Mouse (Mus musculus) left cerebral cortex, postnatal 4 days (tissue): ENCODE measurements around the gene Jmjd6. TPM values are rescaled to one million over a fixed set of nuclear protein-coding genes. Genes with fewer than 3 reads are reported as not detected.
A peak's percentile ranks its signal among the peaks of the same experiment; 100 is the strongest.

Source experiments
- DNase-seq: peaks from one replicate; pipeline ENCODE4 v3.0.0-alpha.2; 2022
- intact Hi-C: fragments of 180-260 bp; cut with DNase I; formaldehyde crosslinking; loops from one replicate; pipeline ENCODE4 v1.15.1; 2025
- total RNA-seq, 2 experiments: library from RNA; stranded (reverse); gene quantifications; 2 replicates each; pipeline ENCODE4 v1.2.3; 2021

Gene Jmjd6
- total RNA-seq, 2 experiments from 2014 or later, result 35.7 to 39.9 TPM

DNA sequence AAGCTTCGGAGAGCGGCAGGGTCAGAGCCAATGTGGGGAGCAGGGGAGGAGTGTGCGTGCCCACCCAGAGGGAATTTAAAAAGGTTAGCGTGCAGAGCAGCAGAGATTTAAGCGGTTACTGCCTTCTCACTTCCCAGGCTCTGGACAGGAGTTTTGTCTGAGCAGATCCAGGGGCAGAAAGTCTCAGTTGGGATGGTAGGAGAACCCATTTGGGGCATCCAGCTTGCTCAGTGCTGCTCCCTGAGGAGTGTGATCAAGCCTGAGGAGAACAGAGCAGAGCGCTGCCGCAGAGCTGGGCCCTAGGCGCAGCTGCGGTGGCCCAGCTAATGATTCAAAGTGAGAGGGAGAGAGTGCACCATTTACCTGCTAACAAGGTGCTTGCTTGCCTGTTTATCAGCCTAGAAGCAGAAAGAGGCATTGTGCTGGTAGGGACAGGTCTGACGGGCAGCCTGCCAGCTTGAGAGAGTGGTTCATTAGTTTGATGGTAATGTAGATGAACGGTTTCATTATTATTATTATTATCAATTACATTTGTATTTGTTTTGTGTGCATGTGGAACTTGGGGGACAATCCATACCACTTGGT is 34.3 kb downstream of the Jmjd6 start:
- no peak for DNase-seq
- intact Hi-C loops, result loop anchor here (2.0 kb wide), 1 partner anchor 166 kb away; no protein-coding TSS in a partner anchor

DNA sequence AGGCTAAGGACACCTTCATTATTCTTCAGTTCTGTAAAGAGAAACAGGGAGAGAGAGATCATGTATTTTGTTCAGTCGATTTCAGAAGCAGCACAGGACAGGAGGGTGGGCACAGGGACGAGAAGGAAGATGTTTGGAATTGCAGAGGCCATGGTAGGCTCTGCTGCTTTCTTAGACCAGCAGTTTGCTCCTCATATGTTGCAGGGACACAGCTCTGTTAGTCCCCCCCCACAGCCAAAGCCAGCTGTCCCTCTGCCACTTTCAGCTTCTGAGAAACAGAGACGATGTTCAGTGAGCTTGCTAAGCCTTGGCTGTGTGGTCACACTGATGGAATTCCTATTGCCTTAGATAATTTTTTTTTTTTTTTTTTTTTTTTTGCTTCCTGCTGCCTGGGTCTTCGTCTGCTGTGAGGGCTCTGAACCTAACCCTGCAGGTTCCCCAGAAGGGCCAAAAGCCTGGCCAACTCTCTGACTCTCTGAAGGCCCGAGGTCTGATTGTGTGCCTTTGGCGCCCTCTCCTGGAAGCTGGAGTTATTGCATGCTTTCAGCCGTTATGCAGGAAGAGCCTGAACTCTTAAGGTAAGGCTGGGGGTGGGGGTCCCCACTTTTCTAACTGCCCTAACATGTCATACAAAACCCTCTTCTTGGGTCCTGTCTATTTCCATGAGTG is 35.2 kb downstream of the Jmjd6 start:
- DNase-seq, result peak; percentile 92
- intact Hi-C loops, result loop anchor here (2.0 kb wide), 1 partner anchor 165 kb away; no protein-coding TSS in a partner anchor

DNA sequence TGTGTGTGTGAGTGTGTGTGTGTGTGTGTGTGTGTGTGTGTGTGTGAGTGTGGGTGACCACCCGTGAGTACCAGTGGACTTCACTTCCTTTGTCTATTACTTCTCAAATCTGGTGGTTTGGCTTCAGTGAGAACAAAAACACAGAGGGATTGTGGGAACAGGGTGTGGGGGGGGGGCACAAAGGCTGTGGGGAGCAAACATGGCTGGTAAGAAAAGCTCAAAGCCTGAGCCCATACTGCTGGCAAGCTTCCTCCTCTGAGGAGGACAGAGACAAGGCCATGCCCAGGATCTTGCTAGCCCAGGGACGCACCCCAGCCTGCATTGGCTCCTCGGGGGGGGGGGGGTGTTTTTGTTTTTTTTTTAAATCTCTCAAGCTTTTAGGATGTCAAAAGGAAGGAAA is 35.7 kb downstream of the Jmjd6 start:
- intact Hi-C loops, result no loop called here
- DNase-seq, result no peak

DNA sequence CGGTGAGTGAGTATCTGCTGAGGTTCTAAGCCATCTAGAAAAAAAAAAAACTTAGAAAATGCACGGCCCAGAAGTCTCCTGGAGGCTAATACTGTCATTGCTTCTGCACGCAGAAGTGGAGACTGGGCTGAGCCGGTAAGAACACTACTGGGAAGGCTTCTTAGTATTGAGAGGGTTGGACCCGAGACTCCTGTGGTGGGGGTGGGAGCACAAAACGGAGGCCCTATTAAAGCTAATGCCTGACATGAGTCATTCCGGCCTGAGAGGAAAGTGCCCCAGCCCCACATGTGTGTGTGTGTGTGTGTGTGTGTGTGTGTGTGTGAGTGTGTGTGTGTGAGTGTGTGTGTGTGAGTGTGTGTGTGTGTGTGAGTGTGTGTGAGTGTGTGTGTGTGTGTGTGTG is 36.1 kb downstream of the Jmjd6 start:
- intact Hi-C loops, result no loop called here
- DNase-seq, result no peak

DNA sequence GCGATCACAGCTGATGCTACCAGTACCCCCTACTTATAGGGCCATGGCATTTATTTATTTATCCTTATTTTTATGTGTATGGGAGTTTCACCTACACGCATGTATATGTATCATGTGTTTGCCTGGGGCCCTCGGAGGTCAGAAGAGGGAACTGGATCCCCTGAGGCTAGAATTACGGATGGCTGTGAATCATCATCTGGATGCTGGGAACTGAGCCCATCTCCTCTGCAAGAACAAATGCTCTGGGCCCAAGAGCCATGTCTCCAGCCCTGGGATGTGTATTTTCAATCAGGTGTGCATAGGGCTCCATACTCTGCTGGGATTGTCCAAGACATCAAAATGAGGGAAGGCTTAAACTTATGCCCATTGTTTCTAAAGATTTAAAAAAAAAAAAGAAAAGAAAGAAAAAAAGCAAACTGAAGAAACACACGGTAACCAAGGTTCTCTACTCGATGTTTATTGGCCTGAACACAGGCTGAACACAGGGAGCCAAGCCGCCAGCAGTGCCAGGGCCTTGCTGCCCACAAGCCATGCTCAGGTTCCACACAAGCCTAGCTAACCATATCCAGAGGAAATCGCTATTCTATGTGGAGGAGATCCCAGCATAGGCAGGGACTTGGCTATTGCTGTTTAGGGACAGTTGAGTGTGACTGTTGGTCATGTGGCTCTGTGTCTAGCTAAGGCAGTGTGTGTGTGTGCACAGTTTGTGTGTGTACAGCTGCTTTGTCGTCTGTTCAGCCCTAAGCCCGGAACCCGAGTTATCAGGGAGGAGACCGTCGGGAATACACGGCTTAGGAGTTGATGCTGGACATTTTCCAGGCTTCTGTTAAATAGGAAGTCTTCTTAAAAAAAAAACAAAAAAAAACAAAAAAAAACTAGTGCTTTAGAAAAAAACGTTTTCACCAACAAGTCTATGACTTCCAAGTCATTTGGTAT is 36.8 kb downstream of the Jmjd6 start:
- intact Hi-C loops, result no loop called here
- no peak for DNase-seq

GRCm38 (mm10) chr11:116802709-116803108 is 40.5 kb downstream of the Jmjd6 start:
- intact Hi-C loops, result no loop called here
- DNase-seq, result no peak

DNA sequence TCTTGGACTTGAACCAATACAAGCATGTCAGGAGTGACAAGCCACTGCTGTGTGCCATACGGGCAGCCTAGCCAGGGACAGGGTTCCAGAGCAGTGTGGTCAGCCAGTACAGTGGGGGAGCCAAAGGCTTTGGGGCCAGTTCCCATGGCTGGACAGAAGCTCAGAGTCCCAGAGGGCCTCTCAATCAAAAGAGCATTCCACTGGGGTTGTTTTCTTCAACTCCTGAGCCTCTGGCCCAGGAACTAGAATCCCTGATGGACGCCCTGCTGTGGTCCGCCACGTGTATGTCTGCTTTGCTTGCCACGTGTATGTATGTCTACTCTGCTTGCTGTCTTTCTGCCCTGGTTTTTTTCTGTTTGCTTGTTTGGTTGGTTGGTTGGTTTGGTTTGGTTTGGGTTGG is 42.1 kb downstream of the Jmjd6 start:
- intact Hi-C loops, result no loop called here

GRCm38 (mm10) chr11:116799364-116799763 is 43.9 kb downstream of the Jmjd6 start:
- peak; percentile 57 for DNase-seq
- intact Hi-C loops, result no loop called here

More for the DNA sequence above, 42.1 kb downstream of the Jmjd6 start:
- DNase-seq, result no peak

Other genes with a start within 250 kb of the Jmjd6 start
- 1 to 10 TPM in 1 of 2 experiments, under 1 TPM in 1; 0.90 to 1.5 TPM for gene Rhbdf2, start 216.4 kb downstream of the Jmjd6 start, total RNA-seq
- 1 to 10 TPM in 1 of 2 experiments, under 1 TPM in 1; 0.98 to 2.2 TPM for gene Prcd, start 189.9 kb downstream of the Jmjd6 start, total RNA-seq
- 10 to 100 TPM; 17.1 to 20.6 TPM for gene Cygb, start 189.1 kb downstream of the Jmjd6 start, total RNA-seq
- gene St6galnac1, start 67.9 kb downstream of the Jmjd6 start, total RNA-seq, result not detected
- 10 to 100 TPM; 17.5 to 17.9 TPM for gene Mxra7, start 15.4 kb downstream of the Jmjd6 start, total RNA-seq
- 10 to 100 TPM; 26.8 to 29.4 TPM for gene Mettl23, start 171 bp downstream of the Jmjd6 start, total RNA-seq
- gene Mfsd11, start 9.0 kb upstream of the Jmjd6 start, total RNA-seq, result 10 to 100 TPM; 55.9 to 58.5 TPM
- gene Srsf2, start 9.6 kb upstream of the Jmjd6 start, total RNA-seq, result 100 to 1,000 TPM; 268 to 270 TPM
- 100 to 1,000 TPM; 111 to 114 TPM for gene Mgat5b, start 75.4 kb upstream of the Jmjd6 start, total RNA-seq